Mouse (Mus musculus) spleen, adult 18-20 months (tissue): ENCODE data around the gene Pmis2.

ENCODE experiments used
- DNase-seq, 2 experiments: peaks; one replicate each; pipeline ENCODE4 v3.0.0; 2022; ENCODE audit warnings: mixed read lengths in 2 of 2

The Pmis2 gene

DNA sequence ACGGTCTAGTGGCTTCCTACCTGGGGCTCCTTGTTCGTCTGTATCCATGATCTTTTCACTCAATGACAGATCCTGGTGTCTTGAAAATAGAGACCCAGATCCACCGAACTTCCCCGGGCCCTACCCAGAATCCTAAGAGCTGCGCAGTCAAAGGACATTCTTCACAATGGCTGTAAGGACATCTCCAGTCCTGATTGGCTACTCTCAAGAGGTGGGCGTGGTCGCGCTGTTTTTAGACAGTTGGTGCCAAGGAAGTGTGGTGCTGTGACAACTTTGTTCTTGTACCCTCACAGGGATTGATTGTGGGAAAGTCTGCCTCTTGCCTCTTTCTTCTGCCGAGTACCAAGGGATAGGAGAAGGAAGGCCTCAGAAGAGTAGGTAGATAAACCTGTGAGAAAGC lies at the start of gene Pmis2:
Gene Pmis2, minus strand, starts transcription at position 126 of the 400 bp plus-strand sequence.
- no peak for DNase-seq

DNA sequence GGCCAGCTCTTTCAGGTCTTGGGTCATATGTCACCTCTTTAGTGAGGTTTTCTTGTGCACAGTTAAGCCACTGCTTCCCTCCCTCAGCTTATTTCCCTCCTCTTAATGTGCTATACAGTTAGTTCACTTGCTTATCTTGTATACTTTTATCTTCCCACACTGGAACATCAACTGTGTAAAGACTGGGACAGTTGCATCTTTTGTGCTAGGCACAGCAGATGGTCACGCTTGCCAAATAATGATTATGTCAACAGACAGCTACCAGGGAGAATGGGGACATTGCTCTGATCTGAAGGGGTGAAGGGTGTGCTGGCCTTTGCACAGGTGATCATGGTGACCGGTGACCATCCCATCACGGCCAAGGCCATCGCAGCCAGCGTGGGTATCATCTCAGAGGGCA lies 48.3 kb upstream of the Pmis2 start:
- DNase-seq = no peak

- no peak for DNase-seq
Measured at GRCm38 (mm10) chr7:30717716-30718046, 46.3 kb upstream of the Pmis2 start.

GRCm38 (mm10) chr7:30717006-30717715 lies 45.8 kb upstream of the Pmis2 start:
- peak; percentile 69 to 70 for DNase-seq

GRCm38 (mm10) chr7:30711942-30712341 lies 40.5 kb upstream of the Pmis2 start, which contains the start of gene Atp4a:
Gene Atp4a, plus strand, starts transcription at chr7:30712209.
- DNase-seq = no peak

DNA sequence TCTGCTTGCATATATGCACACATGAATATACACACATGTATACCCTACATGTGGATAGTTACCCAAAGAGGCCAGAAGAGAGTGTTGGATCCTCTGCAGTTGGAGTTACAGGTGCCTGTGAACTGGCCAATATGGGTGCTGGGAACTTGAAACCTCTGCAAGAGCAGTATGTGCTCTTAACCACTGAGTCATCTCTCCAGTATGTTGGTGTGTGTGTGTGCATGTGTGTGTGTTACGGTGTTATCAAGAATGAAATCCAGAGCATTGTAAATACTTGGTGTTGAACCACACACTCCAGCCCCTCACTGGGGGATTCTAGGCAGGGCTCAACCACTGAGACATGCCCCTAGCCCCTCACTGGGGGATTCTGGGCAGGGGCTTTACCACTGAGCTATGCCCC lies 36.0 kb upstream of the Pmis2 start:
- no peak for DNase-seq

- DNase-seq = no peak
Measured at GRCm38 (mm10) chr7:30706214-30706882, 34.9 kb upstream of the Pmis2 start.

DNA sequence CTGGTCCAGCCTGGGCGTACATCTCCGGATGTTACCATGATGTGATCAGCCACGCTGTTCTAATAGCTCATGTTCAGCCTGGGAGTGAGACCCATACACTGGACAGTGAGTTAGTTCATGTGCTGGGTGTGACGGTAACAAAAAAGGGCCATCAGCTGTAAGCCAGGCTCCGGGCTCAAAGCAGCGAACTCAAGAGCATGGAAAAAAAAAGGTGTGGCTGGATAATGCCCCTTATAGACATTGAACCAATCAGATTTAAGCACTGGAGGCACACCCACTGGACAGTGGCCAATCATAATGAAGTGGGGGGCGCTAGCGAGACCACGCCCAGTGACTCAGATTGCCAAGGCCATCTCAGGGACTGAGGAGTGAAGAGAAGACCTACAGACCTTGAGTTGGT lies 27.2 kb upstream of the Pmis2 start, which contains the start of gene 2200002J24Rik:
Gene 2200002J24Rik, plus strand, starts transcription at position 338 of the 400 bp plus-strand sequence.
- DNase-seq = no peak

DNA sequence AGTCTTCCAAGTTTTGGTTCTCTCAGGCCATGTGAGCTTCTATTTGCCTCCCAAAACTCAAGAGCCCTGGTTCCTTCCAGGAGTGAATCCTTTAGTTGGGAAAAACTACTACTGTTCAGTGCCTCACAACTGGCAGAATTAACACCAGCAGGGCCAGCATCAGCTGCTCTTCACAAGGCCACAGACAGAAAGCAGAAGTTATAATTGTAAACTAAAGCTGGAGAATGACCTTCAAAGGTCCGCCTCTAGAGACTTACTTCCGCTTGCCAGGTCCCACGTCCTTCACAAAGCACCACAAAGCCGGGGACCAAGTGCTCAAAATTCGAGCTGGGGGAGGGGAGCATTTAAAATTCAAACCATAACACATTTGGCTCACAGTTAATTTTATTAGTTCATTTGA lies 26.7 kb upstream of the Pmis2 start:
- DNase-seq = peak in 1 of 2 experiments; percentile 21

DNA sequence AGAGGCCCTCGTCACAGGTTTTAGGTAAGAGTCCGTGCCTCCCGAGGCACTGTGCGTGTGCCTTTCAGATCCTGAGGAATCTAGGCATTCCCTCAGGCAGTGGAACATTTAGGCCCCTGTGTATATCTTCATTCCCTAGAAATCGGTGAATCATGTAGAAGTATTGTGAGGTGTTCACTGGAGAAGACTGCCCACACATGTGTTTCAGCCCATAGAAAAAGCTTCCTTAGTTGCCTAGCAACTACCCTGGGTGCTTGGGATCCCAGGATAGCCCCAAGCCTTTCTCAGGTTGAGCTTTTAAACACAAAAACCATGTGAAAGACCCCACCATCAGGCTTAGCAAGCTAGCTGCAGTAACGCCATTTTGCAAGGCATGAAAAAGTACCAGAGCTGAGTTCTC lies 16.9 kb upstream of the Pmis2 start:
- no peak for DNase-seq

- no peak for DNase-seq
Measured at GRCm38 (mm10) chr7:30683425-30683824, 12.0 kb upstream of the Pmis2 start.

GRCm38 (mm10) chr7:30681897-30682296 lies 10.5 kb upstream of the Pmis2 start:
- no peak for DNase-seq

GRCm38 (mm10) chr7:30678263-30678975 lies 7.0 kb upstream of the Pmis2 start:
- DNase-seq = no peak

DNA sequence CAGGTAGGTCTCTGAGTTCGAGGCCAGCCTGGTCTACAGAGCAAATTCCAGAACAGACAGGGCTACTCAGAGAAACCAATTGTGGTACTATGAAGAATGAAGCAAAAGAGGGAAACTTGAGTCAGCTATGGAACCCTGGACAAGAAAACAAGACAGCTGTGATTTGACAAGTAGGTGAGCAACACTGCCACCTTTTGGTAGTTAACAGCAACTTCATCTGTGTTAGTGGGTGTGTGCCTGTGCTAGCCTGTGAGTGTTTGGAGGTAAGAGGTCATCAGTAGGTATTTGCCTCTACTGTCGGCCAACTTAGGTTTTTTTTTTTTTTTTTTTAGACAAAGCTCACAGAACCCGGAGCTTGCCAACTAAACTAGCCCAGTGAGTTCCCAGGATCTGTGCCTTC lies 2.2 kb downstream of the Pmis2 start:
- no peak for DNase-seq

DNA sequence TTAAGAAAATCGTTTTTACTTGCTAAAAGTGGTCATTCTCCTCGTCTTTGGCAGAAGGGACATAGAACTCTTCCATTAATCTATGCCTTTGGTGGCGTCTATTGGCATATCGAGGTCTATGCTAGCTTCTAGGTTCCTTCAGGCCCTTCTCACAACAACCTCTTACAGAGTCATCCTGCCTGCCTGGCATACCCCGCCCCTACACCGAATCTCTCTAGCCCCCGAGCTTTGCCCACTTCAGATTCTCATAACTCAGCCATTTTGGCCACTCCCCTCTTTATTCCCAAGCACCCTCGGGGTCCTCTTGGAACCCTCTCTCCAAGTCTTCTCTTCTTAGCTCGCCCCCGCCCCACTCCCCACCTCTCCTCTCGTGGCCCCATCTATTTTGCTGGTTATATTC lies 6.1 kb downstream of the Pmis2 start:
- no peak for DNase-seq

DNA sequence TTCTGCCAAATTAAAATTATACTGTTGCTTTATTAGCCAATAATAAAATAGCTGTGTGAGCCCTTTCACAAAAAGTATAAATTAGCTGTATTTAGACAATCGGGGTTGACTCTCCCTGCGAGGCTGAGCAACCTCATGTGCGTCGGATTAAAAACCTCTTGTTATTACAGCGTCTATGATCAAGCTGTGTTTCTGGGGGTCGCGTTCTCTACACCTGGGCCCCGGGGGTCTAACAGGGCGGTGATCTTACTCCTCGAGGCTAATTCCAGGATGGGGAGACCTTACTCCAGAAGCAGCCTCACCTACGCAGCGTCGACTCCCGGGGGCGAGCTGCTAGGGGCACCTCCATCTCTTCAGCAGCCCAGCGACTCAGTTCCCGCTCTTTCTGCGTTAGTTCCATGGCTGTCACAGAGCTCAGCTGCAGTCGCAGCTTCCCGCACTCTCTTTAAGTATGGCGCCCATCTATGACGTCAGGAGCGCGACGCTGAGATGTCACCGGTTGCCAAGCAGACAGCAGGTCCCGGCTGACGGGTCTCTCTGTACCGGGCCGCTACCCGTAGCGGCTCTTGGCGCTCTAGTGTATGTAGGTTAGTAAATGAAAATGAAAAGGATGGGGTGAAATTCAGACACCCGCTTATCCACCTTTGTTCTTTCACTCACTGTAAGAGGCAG lies 6.7 kb downstream of the Pmis2 start, which contains the start of gene Haus5:
Gene Haus5, minus strand, starts transcription at position 466 of the 672 bp plus-strand sequence.
- DNase-seq = peak; percentile 83 to 91

GRCm38 (mm10) chr7:30649591-30650540 lies 21.5 kb downstream of the Pmis2 start, which contains the start of gene Rbm42:
Gene Rbm42, minus strand, starts transcription at chr7:30650317.
- DNase-seq = peak; percentile 93 to 97

- no peak for DNase-seq
Measured at GRCm38 (mm10) chr7:30639083-30639482, 32.3 kb downstream of the Pmis2 start.

- DNase-seq = no peak
Measured at GRCm38 (mm10) chr7:30636395-30636794, 35.0 kb downstream of the Pmis2 start.

- no peak for DNase-seq
Measured at GRCm38 (mm10) chr7:30635752-30636151, 35.7 kb downstream of the Pmis2 start, which contains the start of gene Etv2. Gene Etv2, minus strand, starts transcription at chr7:30635852.

DNA sequence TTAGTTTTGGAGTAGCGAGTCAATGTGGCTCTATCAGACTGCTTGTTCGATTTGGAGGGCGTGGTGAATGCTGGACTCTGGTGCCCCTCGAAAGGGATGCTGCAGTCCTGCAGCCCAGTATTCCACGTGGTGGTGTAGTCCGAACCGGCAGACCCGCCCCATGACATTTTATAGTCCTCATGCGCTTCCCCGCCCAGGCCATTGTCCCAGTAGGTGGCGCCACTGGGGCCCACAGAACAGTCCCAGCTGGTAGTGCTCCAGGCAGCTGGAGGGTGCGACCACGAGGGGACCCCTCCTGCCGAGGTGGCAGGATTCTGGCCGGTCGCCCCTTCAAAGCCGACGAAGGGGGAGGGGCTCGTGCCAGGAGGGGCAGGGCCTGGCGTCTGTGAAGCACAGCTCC lies 36.8 kb downstream of the Pmis2 start:
- DNase-seq = peak in 1 of 2 experiments; percentile 44
